Mouse (Mus musculus) liver, postnatal 0 days (tissue): ENCODE measurements at regions not wholly inside any gene's neighbourhood (a gene's known extent, or its start where the extent isn't known, plus 50 kb on each side); places are given as distances from the start of the nearest gene placed in this dataset.

Experiments used
- CTCF ChIP-seq: sonication (generic); IDR thresholded peaks from 2 replicates; pipeline ENCODE4 v1.5.1; 2016; ENCODE audit warnings: antibody characterized with exemption, low read depth
- EP300 ChIP-seq: IDR thresholded peaks from 2 replicates; pipeline ENCODE4 v1.6.1; 2016; ENCODE audit warnings: antibody characterized with exemption, low read depth, mild to moderate bottlenecking

DNA sequence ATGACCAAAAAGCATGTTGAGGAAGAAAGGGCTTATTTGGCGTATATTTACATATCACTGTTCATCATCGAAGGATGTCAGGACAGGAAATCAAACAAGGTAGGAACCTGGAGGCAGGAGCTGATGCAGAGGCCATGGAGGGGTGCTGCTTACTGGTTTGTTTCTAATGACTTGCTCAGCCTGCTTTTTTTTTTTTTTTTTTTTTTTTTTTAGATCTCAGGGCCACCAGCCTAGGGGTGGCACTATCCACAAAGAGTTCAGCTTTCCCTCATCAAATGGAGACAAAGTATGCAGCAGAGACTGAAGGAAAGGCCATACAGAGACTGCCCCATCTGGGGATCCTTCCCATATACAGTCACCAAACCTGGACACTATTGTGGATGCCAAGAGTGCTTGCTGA, 106.8 kb upstream of the Ccdc54 start:
- TF ChIP-seq CTCF (no peak), EP300 (no peak)
